Mouse (Mus musculus) thymus, adult 2 months (tissue): ENCODE results near the gene Kcnk18. TPM values are rescaled to one million over a fixed set of nuclear protein-coding genes. Genes with fewer than 3 reads are reported as not detected.

Source experiments
- DNase-seq: peaks from one replicate; pipeline ENCODE4 v3.0.0; 2021
- H3K27ac ChIP-seq: fragments of 200-500 bp; 2 replicates; pipeline ENCODE4 v1.5.1; 2012; ENCODE audit warnings: low read length, control low read depth; ENCODE audit not compliant: control insufficient read depth, insufficient read depth
- H3K27me3 ChIP-seq: fragments of 200-500 bp; 2 replicates; pipeline ENCODE4 v1.6.1; 2012; ENCODE audit warnings: mild to moderate bottlenecking, low read length, moderate library complexity, mixed read lengths; ENCODE audit not compliant: control insufficient read depth, insufficient read depth
- H3K36me3 ChIP-seq: fragments of 200-500 bp; 2 replicates; pipeline ENCODE4 v1.6.1; 2012; ENCODE audit warnings: mild to moderate bottlenecking, low read length, moderate library complexity; ENCODE audit not compliant: control insufficient read depth, insufficient read depth
- H3K4me1 ChIP-seq: fragments of 200-500 bp; replicated peaks from 2 replicates; pipeline ENCODE4 v1.6.1; 2012; ENCODE audit warnings: low read length; ENCODE audit not compliant: control insufficient read depth, insufficient read depth
- H3K4me3 ChIP-seq: fragments of 200-500 bp; 2 replicates; pipeline ENCODE4 v1.5.1; 2012; ENCODE audit warnings: mild to moderate bottlenecking, low read length, control low read depth, moderate library complexity; ENCODE audit not compliant: control insufficient read depth, insufficient read depth
- CTCF ChIP-seq: fragments of 200-500 bp; IDR thresholded peaks from 2 replicates; pipeline ENCODE4 v1.5.1; 2012; ENCODE audit warnings: mild to moderate bottlenecking, control low read depth, low read length, moderate library complexity, borderline replicate concordance; ENCODE audit not compliant: control insufficient read depth, poor library complexity, insufficient read depth; ENCODE audit errors: extremely low read depth
- POLR2A ChIP-seq: fragments of 200-500 bp; IDR thresholded peaks from 2 replicates; pipeline ENCODE4 v1.6.1; 2012; ENCODE audit warnings: mild to moderate bottlenecking, low read length, control low read depth, moderate library complexity; ENCODE audit not compliant: control insufficient read depth, poor library complexity, insufficient read depth; ENCODE audit errors: extremely low read depth
- WGBS: fragments of 180-500 bp; shearing (Covaris S2); methylation state at CpG from one replicate; pipeline ENCODE4 v1.1.7; 2018; 5-methylcytosine and 5-hydroxymethylcytosine counted together
- polyA plus RNA-seq: library from polyadenylated mRNA; depleted of rRNA; stranded (reverse); fragments of >200 nt; gene quantifications from 2 replicates; pipeline ENCODE4 v1.2.3, GENCODE M21; 2012; rRNA removed

Gene Kcnk18
- not detected in 2 replicates for polyA plus RNA-seq

- Histone ChIP-seq H3K4me1 (no peaks in the 10 kb centered on the region), H3K27ac (no peak within 1 kb of the TSS), H3K27me3 (no peaks in the 10 kb centered on the region), H3K4me3 (no peak within 1 kb of the TSS), H3K36me3 (no peaks in the 10 kb centered on the region)
- TF ChIP-seq POLR2A = no peak
- TF ChIP-seq CTCF = no peak
- DNase-seq = no peak
- WGBS = 88% methylated on average over 8 of the region's 8 CpGs
Measured at GRCm38 (mm10) chr19:59218991-59219390, at the start of gene Kcnk18. Kcnk18 (plus strand) TSS chr19:59219214.

- 3% methylated on average over 54 of the region's 54 CpGs for WGBS
- TF ChIP-seq CTCF (no peak), POLR2A (no peak)
- Histone ChIP-seq H3K27me3 (peaks cover 17% of the 10 kb centered on the region), H3K4me3 (no peak within 1 kb of the TSS), H3K36me3 (no peaks in the 10 kb centered on the region), H3K27ac (no peak within 1 kb of the TSS), H3K4me1 (no peaks in the 10 kb centered on the region)
- no peak for DNase-seq
Measured at GRCm38 (mm10) chr19:59169936-59170765, 48.9 kb upstream of the Kcnk18 start, which contains the start of gene Vax1. Vax1 (minus strand) TSS chr19:59170056.

- TF ChIP-seq CTCF (no peak), POLR2A (no peak)
- Histone ChIP-seq H3K36me3 (no peaks in the 10 kb centered on the region), H3K4me3 (no peak overlapping the region), H3K27me3 (peaks cover 13% of the 10 kb centered on the region), H3K27ac (no peak overlapping the region), H3K4me1 (no peaks in the 10 kb centered on the region)
- no peak for DNase-seq
- WGBS = 6% methylated on average over 6 of the region's 6 CpGs
Measured at GRCm38 (mm10) chr19:59170766-59171095, 48.3 kb upstream of the Kcnk18 start.

- no peak overlapping the region for H3K27ac ChIP-seq
- no peaks in the 10 kb centered on the region for H3K36me3 ChIP-seq
- no peak overlapping the region for H3K4me3 ChIP-seq
- no peaks in the 10 kb centered on the region for H3K4me1 ChIP-seq
- no peak for TF ChIP-seq POLR2A
- no peak for TF ChIP-seq CTCF
- H3K27me3 ChIP-seq = peaks cover 11% of the 10 kb centered on the region
- DNase-seq = no peak
- WGBS = 9% methylated on average over 36 of the region's 38 CpGs
Measured at GRCm38 (mm10) chr19:59171151-59171870, 47.7 kb upstream of the Kcnk18 start.

- Histone ChIP-seq H3K27ac (no peak overlapping the region), H3K36me3 (no peaks in the 10 kb centered on the region), H3K4me1 (no peaks in the 10 kb centered on the region), H3K4me3 (no peak overlapping the region), H3K27me3 (peaks cover 11% of the 10 kb centered on the region)
- no peak for DNase-seq
- WGBS = 9% methylated on average over 19 of the region's 19 CpGs
- TF ChIP-seq CTCF (no peak), POLR2A (no peak)
Measured at GRCm38 (mm10) chr19:59171871-59172245, 47.2 kb upstream of the Kcnk18 start.

- Histone ChIP-seq H3K36me3 (no peaks in the 10 kb centered on the region), H3K27me3 (peaks cover 11% of the 10 kb centered on the region), H3K4me1 (no peaks in the 10 kb centered on the region), H3K27ac (no peak overlapping the region), H3K4me3 (no peak overlapping the region)
- DNase-seq = no peak
- TF ChIP-seq POLR2A (no peak), CTCF (no peak)
- WGBS = 4% methylated on average over 3 of the region's 3 CpGs
Measured at GRCm38 (mm10) chr19:59172781-59173180, 46.2 kb upstream of the Kcnk18 start.
